Mouse (Mus musculus): ENCODE results near the gene Hoxb1. TPM values are rescaled to one million over a fixed set of nuclear protein-coding genes. Genes with fewer than 3 reads are reported as not detected.
A peak's percentile ranks its signal among the peaks of the same experiment; 100 is the strongest.

The Hoxb1 gene
- polyA plus RNA-seq, 1 experiment from 2014 or later = not detected

DNA sequence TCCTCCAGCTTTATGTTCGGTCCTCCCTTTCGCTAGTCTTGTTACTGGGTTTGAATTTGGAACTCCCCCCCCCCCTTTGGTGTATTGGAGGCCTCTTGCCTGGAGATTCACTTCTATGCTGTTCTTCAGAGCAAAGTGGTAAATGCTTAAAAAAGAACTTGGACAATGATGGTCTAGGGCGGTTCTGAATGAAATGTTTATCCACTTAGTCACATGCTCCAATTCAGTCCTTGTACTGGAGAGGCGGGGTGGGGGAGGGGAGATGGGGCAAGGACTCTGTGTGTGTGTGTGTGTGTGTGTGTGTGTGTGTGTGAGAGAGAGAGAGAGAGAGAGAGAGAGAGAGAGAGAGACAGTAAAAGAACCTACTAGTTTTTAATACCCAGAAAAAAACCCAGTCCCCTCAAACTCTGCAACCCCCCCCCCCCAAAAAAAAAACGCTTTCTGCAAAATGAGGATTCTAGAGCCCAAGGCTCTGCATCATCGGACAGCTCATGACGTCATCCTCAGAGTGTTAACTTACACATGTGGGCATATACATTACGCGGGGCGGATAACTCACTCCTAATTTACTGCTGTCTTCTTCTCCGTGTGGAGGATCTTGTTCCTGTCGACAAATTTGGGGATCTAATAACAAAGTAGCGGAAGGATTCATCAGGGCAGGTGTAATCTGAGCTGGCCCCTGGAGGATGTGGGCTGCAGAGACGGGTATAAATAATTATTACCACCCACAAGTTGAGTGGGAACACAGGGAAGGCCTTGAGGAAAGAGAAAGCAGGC lies 42.9 kb downstream of the Hoxb1 start:
- no peaks in the 10 kb centered on the region for H3K27me3 ChIP-seq

DNA sequence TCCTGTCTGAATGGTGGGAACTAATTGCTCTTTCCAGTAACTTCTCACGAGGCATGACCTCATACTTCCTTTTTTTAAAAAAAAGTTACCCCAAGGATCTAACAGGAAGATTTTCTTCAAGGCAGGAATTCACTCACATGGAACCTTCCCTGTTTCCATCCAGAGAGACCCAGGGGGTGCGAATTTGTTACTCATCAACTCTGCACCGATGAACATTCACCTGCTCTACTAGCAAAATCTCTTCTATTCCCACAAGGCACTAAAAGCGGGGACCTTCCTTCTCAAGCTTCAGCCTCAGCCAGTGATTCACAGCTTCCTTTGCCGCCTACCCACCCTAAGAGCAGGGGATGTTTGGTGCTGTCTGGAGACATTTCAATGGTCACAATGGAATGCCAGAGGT lies 45.5 kb downstream of the Hoxb1 start:
- H3K4me2 ChIP-seq = no peak overlapping the region
- no peaks in the 10 kb centered on the region for H3K27me3 ChIP-seq
- ATAC-seq (ENCODE audit: borderline replicate concordance, extremely low read depth, low FRiP score, low TSS enrichment) = no peak
- H3K4me1 ChIP-seq = peaks cover 44% of the 10 kb centered on the region
- H3K36me3 ChIP-seq = no peaks in the 10 kb centered on the region
- H3K9me3 ChIP-seq = no peaks in the 10 kb centered on the region
- no peak overlapping the region for H3K9ac ChIP-seq
- H3K4me3 ChIP-seq = no peak overlapping the region
- no peak overlapping the region for H3K27ac ChIP-seq
- WGBS = 73% methylated on average over 5 of the region's 5 CpGs

More for the DNA sequence above, 42.9 kb downstream of the Hoxb1 start:
- Histone ChIP-seq H3K36me3 (no peaks in the 10 kb centered on the region), H3K9me3 (no peaks in the 10 kb centered on the region), H3K4me1 (peaks cover 54% of the 10 kb centered on the region), H3K9ac (no peak overlapping the region; the same call in 1 of the 2 replicates), H3K4me3 (peak overlapping the region; percentile 10), H3K4me2 (peak overlapping the region; percentile 48), H3K27ac (peak overlapping the region; percentile 74)
- 26% methylated on average over 14 of the region's 14 CpGs for WGBS
- no peak for ATAC-seq (ENCODE audit: borderline replicate concordance, extremely low read depth, low FRiP score, low TSS enrichment)

DNA sequence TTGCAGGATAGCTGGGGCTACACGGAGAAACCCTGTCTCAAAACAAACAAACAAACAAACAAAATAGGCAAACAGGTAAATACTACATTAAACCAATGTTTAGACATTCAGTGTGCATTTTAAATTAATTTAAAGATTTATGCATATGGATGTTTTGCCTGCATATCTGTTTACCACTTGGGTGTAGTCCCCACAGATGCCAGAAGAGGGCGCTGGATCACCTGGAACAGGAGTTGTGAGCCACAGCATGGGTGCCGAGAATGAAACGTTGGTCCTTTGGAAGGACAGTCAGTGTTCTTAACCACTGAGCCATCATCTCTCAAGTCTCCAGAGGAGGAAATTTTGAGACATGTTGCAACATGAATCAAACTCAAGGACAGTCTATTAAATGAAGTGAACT lies 46.4 kb downstream of the Hoxb1 start:
- WGBS = 66% methylated on average over 4 of the region's 4 CpGs
- ATAC-seq (ENCODE audit: borderline replicate concordance, extremely low read depth, low FRiP score, low TSS enrichment) = no peak
- H3K4me3 ChIP-seq = no peak overlapping the region
- no peak overlapping the region for H3K4me2 ChIP-seq
- no peak overlapping the region for H3K27ac ChIP-seq
- H3K9me3 ChIP-seq = no peaks in the 10 kb centered on the region
- no peak overlapping the region for H3K9ac ChIP-seq
- no peaks in the 10 kb centered on the region for H3K36me3 ChIP-seq
- peaks cover 40% of the 10 kb centered on the region for H3K4me1 ChIP-seq
- H3K27me3 ChIP-seq = no peaks in the 10 kb centered on the region

DNA sequence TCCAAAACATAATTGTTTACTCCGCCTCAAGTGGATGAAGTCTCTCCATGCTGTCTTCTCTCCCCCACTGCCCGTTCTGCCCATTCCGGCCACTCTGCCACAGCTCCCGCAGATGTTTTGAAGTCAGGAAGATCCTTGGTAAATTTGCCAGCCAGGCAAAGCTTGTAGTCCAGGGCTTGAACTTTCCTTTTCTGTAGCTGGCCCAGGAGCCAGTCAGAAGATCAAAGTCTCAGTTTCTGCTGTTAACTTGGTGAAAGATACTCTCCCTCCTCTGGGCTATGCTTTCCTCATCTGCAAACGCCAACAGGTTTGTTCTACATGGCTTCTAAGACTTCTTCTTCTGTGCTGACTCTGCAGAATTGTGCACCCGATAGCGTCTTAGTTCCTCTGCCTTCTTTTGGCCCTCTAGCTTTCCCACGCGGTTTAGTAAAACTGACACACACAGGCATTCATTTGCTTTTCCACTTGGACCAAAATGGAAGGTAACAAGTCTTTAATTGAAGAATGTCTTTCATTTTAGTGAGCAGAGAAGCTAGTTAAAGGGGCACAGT lies 47.5 kb downstream of the Hoxb1 start:
- Histone ChIP-seq H3K4me3 (no peak overlapping the region), H3K9ac (no peak overlapping the region; the same call in 1 of the 2 replicates), H3K4me1 (peaks cover 29% of the 10 kb centered on the region), H3K27me3 (no peaks in the 10 kb centered on the region), H3K36me3 (no peaks in the 10 kb centered on the region), H3K9me3 (no peaks in the 10 kb centered on the region), H3K4me2 (peak overlapping the region; percentile 11; the same call in 1 of the 2 replicates), H3K27ac (peak overlapping the region; percentile 89)
- ATAC-seq (ENCODE audit: borderline replicate concordance, extremely low read depth, low FRiP score, low TSS enrichment) = no peak
- 62% methylated on average over 9 of the region's 9 CpGs for WGBS

DNA sequence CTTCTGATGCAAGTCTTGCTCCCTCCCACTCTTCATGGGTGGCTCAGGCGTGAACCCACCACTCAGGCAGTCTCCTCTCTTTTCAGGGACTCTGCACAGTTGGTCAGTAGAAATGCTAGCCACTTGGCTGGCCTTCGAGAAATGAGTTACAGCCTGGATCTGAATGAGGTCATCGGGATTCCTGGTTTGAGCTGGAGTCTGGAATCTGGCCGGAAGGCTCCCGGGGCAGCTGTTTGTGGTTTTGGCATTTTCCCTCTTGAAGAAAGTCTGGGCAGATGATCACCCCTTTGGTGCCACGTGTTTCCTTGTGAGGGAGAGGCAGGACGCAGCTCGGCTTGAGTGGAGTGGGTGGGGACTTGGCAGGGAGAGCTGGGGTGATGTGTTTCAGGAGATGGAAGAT lies 48.0 kb downstream of the Hoxb1 start:
- no peak overlapping the region; the same call in 1 of the 2 replicates for H3K9ac ChIP-seq
- peaks cover 26% of the 10 kb centered on the region for H3K4me1 ChIP-seq
- WGBS = 7% methylated on average over 8 of the region's 8 CpGs
- no peaks in the 10 kb centered on the region for H3K27me3 ChIP-seq
- H3K36me3 ChIP-seq = no peaks in the 10 kb centered on the region
- peak overlapping the region; percentile 89 for H3K27ac ChIP-seq
- H3K4me2 ChIP-seq = peak overlapping the region; percentile 11; the same call in 1 of the 2 replicates
- H3K9me3 ChIP-seq = no peaks in the 10 kb centered on the region
- peak; percentile 89; the same call in 1 of the 2 replicates for ATAC-seq (ENCODE audit: borderline replicate concordance, extremely low read depth, low FRiP score, low TSS enrichment)
- H3K4me3 ChIP-seq = no peak overlapping the region

DNA sequence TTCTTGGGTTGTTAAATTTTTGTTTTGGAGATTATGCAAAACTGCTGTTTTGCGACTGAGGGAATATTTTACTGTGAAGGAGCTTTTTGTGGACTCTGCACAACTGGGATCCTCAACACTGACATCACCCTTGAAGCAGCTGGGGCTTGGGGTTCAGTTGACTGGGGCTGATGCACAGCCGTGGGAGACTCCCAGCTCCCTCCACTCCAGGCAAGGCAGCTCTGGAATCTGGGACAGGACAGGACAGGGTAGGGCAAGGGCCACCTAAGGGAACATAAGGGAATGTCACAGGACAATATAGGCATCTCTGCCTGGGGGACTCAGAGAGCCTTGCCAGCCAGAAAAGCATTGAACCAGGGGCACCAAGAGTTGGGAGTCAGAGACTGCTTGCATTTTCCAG lies 48.5 kb downstream of the Hoxb1 start:
- Histone ChIP-seq H3K9ac (no peak overlapping the region), H3K4me2 (no peak overlapping the region), H3K27me3 (no peaks in the 10 kb centered on the region), H3K4me1 (peaks cover 21% of the 10 kb centered on the region), H3K4me3 (no peak overlapping the region), H3K36me3 (no peaks in the 10 kb centered on the region), H3K27ac (peak overlapping the region; percentile 89), H3K9me3 (no peaks in the 10 kb centered on the region)
- peak; percentile 74 for ATAC-seq (ENCODE audit: borderline replicate concordance, extremely low read depth, low FRiP score, low TSS enrichment)
- WGBS = 11% methylated on average over 2 of the region's 2 CpGs

MicroRNA genes within 50 kb of the gene (microRNA counts, 519-probe panel; counts per million panel counts)
- 3,271 counts per million, percentile 87 among the panel's probes with 10 or more counts for microRNA mmu-miR-10a

Small RNA genes within 50 kb of the gene (microRNA-seq; reads per million reads assigned to microRNA genes)
- gene Mir10a = 40,003 reads per million, percentile 99 among the genes with 10 or more reads in this experiment

Other genes with a start within 250 kb of the Hoxb1 start
- gene Ttll6, start 232.0 kb upstream of the Hoxb1 start, polyA plus RNA-seq (2015; fragmentation: Nextera tagmentation; extraction: Ambion mirVana) = 0.68 and 0.93 TPM in 2 replicates
- not detected in 2 replicates for gene Hoxb13, start 171.4 kb upstream of the Hoxb1 start, polyA plus RNA-seq (2015; fragmentation: Nextera tagmentation; extraction: Ambion mirVana)
- gene Hoxb9, start 94.3 kb upstream of the Hoxb1 start, polyA plus RNA-seq (2015; fragmentation: Nextera tagmentation; extraction: Ambion mirVana) = 0.25 and 0.27 TPM in 2 replicates
- gene Hoxb8, start 83.8 kb upstream of the Hoxb1 start, polyA plus RNA-seq (2015; fragmentation: Nextera tagmentation; extraction: Ambion mirVana) = 0.91 and 1.0 TPM in 2 replicates
- gene Hoxb7, start 79.1 kb upstream of the Hoxb1 start, polyA plus RNA-seq (2015; fragmentation: Nextera tagmentation; extraction: Ambion mirVana) = 2.5 and 3.0 TPM in 2 replicates
- 15.2 and 16.9 TPM in 2 replicates for gene Hoxb6, start 73.3 kb upstream of the Hoxb1 start, polyA plus RNA-seq (2015; fragmentation: Nextera tagmentation; extraction: Ambion mirVana)
- 46.1 and 54.1 TPM in 2 replicates for gene Hoxb5, start 62.4 kb upstream of the Hoxb1 start, polyA plus RNA-seq (2015; fragmentation: Nextera tagmentation; extraction: Ambion mirVana)
- 4.3 and 4.4 TPM in 2 replicates for gene Hoxb4, start 47.5 kb upstream of the Hoxb1 start, polyA plus RNA-seq (2015; fragmentation: Nextera tagmentation; extraction: Ambion mirVana)
- gene Hoxb3, start 42.4 kb upstream of the Hoxb1 start, polyA plus RNA-seq (2015; fragmentation: Nextera tagmentation; extraction: Ambion mirVana) = 3.0 and 3.8 TPM in 2 replicates
- gene Hoxb2, start 15.2 kb upstream of the Hoxb1 start, polyA plus RNA-seq (2015; fragmentation: Nextera tagmentation; extraction: Ambion mirVana) = 36.9 and 39.2 TPM in 2 replicates
- gene Skap1, start 98.8 kb downstream of the Hoxb1 start, polyA plus RNA-seq (2015; fragmentation: Nextera tagmentation; extraction: Ambion mirVana) = 1.6 and 6.6 TPM in 2 replicates

Measured in lung, embryonic 15.5 days (tissue).